ENCODE assay signal across 9 mouse cellular contexts in genomic region chr10:74848372-74848771, GRCm38 (mm10).
DNase-seq lines count a peak whose midpoint lies in the region; ATAC-seq and TF ChIP-seq lines count a peak whose summit lies in the region.
"Had no signal": no experiment of that assay in that cellular context is flagged by ENCODE, and none has a peak within 500 bp of the region (broad histone marks: within the 10 kb centered on the region; RNA-seq: fewer than 3 reads in every experiment).

No protein-coding gene starts in this region.

- H3K4me3 ChIP-seq in kidney, embryonic 16.5 days (ENCODE audit: low read length): no peak overlapping the region
- no peak overlapping the region for H3K4me3 ChIP-seq in cerebellum, adult 2 months (replicated peaks; ENCODE audit: insufficient read depth, low read depth, low read length)
- H3K4me3 ChIP-seq in intestine, embryonic 16.5 days (ENCODE audit: low read length): no peak overlapping the region
- no peak overlapping the region for H3K4me3 ChIP-seq in midbrain, embryonic 16.5 days (ENCODE audit: low read depth, low read length)
- H3K4me3 ChIP-seq: neural tube, embryonic 13.5 days had no signal

- peak; percentile 36; the same call in 1 of the 2 replicates for TF ChIP-seq CTCF in cerebellum, adult 2 months (IDR thresholded peaks at IDR 0.05; ENCODE audit: borderline replicate concordance, insufficient read depth, low read depth, low read length)

- TF ChIP-seq POLR2A in cerebellum, adult 2 months (IDR thresholded peaks at IDR 0.05; ENCODE audit: borderline replicate concordance, insufficient read depth, low read length): no peak

- H3K9ac ChIP-seq in kidney, embryonic 16.5 days (replicated peaks; ENCODE audit: low read length): no peak overlapping the region
- H3K9ac ChIP-seq in intestine, embryonic 16.5 days (ENCODE audit: low read depth, low read length): no peak overlapping the region
- no peak overlapping the region for H3K9ac ChIP-seq in midbrain, embryonic 16.5 days (ENCODE audit: low read depth, low read length)
- H3K9ac ChIP-seq: neural tube, embryonic 13.5 days had no signal

- intact Hi-C loops in left cerebral cortex, postnatal 36 days (cut with DNase I): loop anchor here (10.0 kb wide), 3 partner anchors 224 to 1744 kb away; no protein-coding TSS in a partner anchor

- H3K27ac ChIP-seq in kidney, embryonic 16.5 days (ENCODE audit: low read length): no peak overlapping the region
- no peak overlapping the region for H3K27ac ChIP-seq in cerebellum, adult 2 months (ENCODE audit: insufficient read depth, low read length)
- H3K27ac ChIP-seq in intestine, embryonic 16.5 days (ENCODE audit: low read length): no peak overlapping the region
- H3K27ac ChIP-seq in midbrain, embryonic 16.5 days (ENCODE audit: low read length): no peak overlapping the region
- H3K27ac ChIP-seq: neural tube, embryonic 13.5 days had no signal

- no peak for ATAC-seq in kidney, embryonic 16.5 days (ENCODE audit: low FRiP score, low TSS enrichment)
- peak; percentile 87 for ATAC-seq in frontal cortex, adult (ENCODE audit: low TSS enrichment)
- ATAC-seq in intestine, embryonic 16.5 days: peak; percentile 48; the same call in 1 of the 2 replicates
- ATAC-seq in midbrain, embryonic 16.5 days: no peak

- no peaks in the 10 kb centered on the region for H3K4me1 ChIP-seq in kidney, embryonic 16.5 days (ENCODE audit: insufficient read depth, low read length)
- no peaks in the 10 kb centered on the region for H3K4me1 ChIP-seq in cerebellum, adult 2 months (ENCODE audit: control insufficient read depth, insufficient read depth, low read length)
- no peaks in the 10 kb centered on the region for H3K4me1 ChIP-seq in intestine, embryonic 16.5 days (ENCODE audit: control insufficient read depth, insufficient read depth, low read length)
- H3K4me1 ChIP-seq in midbrain, embryonic 16.5 days (ENCODE audit: control insufficient read depth, insufficient read depth, low read length): peaks cover 2% of the 10 kb centered on the region; the same call in 1 of the 2 replicates
- H3K4me1 ChIP-seq: neural tube, embryonic 13.5 days had no signal

- no peaks in the 10 kb centered on the region for H3K27me3 ChIP-seq in kidney, embryonic 16.5 days (ENCODE audit: insufficient read depth, low read length)
- no peaks in the 10 kb centered on the region for H3K27me3 ChIP-seq in cerebellum, adult 2 months (ENCODE audit: control insufficient read depth, insufficient read depth, low read length)
- no peaks in the 10 kb centered on the region for H3K27me3 ChIP-seq in intestine, embryonic 16.5 days (replicated peaks; ENCODE audit: control insufficient read depth, insufficient read depth, low read length)
- H3K27me3 ChIP-seq in midbrain, embryonic 16.5 days (ENCODE audit: control insufficient read depth, insufficient read depth, low read depth, low read length): no peaks in the 10 kb centered on the region
- H3K27me3 ChIP-seq: neural tube, embryonic 13.5 days had no signal

- 13% methylated on average over 7 of the region's 7 CpGs for WGBS in kidney, embryonic 16.5 days
- 10% methylated on average over 7 of the region's 7 CpGs for WGBS in cerebellum, adult 2 months
- 12% methylated on average over 7 of the region's 7 CpGs for WGBS in intestine, embryonic 16.5 days
- WGBS in midbrain, embryonic 16.5 days: 10% methylated on average over 7 of the region's 7 CpGs

- H3K36me3 ChIP-seq in kidney, embryonic 16.5 days (ENCODE audit: insufficient read depth, low read length): no peaks in the 10 kb centered on the region
- H3K36me3 ChIP-seq in intestine, embryonic 16.5 days (ENCODE audit: control insufficient read depth, insufficient read depth, low read length): no peaks in the 10 kb centered on the region
- no peaks in the 10 kb centered on the region for H3K36me3 ChIP-seq in midbrain, embryonic 16.5 days (ENCODE audit: control insufficient read depth, insufficient read depth, low read length)
- H3K36me3 ChIP-seq: neural tube, embryonic 13.5 days had no signal

- DNase-seq in kidney, adult 18-20 months: peak; percentile 56
- peak; percentile 30 to 40 for DNase-seq in cerebellum, adult 2 months
- DNase-seq in left cerebral cortex, postnatal 36 days (ENCODE audit: low spot score in 2 of 2): peak; percentile 26 to 67
- DNase-seq in thymus, postnatal 0 days (ENCODE audit: low spot score): peak; percentile 37

- no peaks in the 10 kb centered on the region for H3K9me3 ChIP-seq in kidney, embryonic 16.5 days (ENCODE audit: low read length)
- H3K9me3 ChIP-seq in intestine, embryonic 16.5 days (ENCODE audit: control insufficient read depth, low read length): no peaks in the 10 kb centered on the region
- H3K9me3 ChIP-seq in midbrain, embryonic 16.5 days (replicated peaks; ENCODE audit: control insufficient read depth, low read length, poor library complexity, severe bottlenecking): no peaks in the 10 kb centered on the region
- H3K9me3 ChIP-seq: neural tube, embryonic 13.5 days had no signal

- no peak overlapping the region for H3K4me2 ChIP-seq in kidney, embryonic 16.5 days (replicated peaks; ENCODE audit: low read depth, low read length)
- H3K4me2 ChIP-seq in intestine, embryonic 16.5 days (ENCODE audit: low read depth, low read length): no peak overlapping the region
- peak overlapping the region; percentile 29; the same call in 1 of the 2 replicates for H3K4me2 ChIP-seq in midbrain, embryonic 16.5 days (ENCODE audit: low read length)
- H3K4me2 ChIP-seq: neural tube, embryonic 13.5 days had no signal

Comparison
In these comparisons a context has a peak if more than half of its experiments do, and no peak if none do; other contexts are left out.
1. ATAC-seq: peak in frontal cortex, adult (single experiment) and intestine, embryonic 16.5 days (single experiment); none in kidney, embryonic 16.5 days (single experiment) and midbrain, embryonic 16.5 days (single experiment).
2. Peak in every context shown above with its lines, with median percentiles within 50 percentile points of each other: DNase-seq.